Mouse (Mus musculus): Measurements from ENCODE around the gene Rnasek.

Rnasek gene

GRCm38 (mm10) chr11:70236717-70237116, 2.9 kb downstream of the Rnasek start:
- DNase-seq (ENCODE audit: low spot score in 2 of 2) = peak in 1 of 2 experiments; percentile 16

GRCm38 (mm10) chr11:70235254-70235900, 4.3 kb downstream of the Rnasek start:
- no peak for DNase-seq (ENCODE audit: low spot score in 2 of 2)

GRCm38 (mm10) chr11:70234497-70234896, 5.1 kb downstream of the Rnasek start:
- no peak for DNase-seq (ENCODE audit: low spot score in 2 of 2)

- peak in 1 of 2 experiments; percentile 14 for DNase-seq (ENCODE audit: low spot score in 2 of 2)
Observed at GRCm38 (mm10) chr11:70234037-70234436, 5.6 kb downstream of the Rnasek start.

GRCm38 (mm10) chr11:70233016-70233415, 6.6 kb downstream of the Rnasek start:
- DNase-seq (ENCODE audit: low spot score in 2 of 2) = no peak

- no peak for DNase-seq (ENCODE audit: low spot score in 2 of 2)
Observed at GRCm38 (mm10) chr11:70232546-70232945, 7.1 kb downstream of the Rnasek start.

GRCm38 (mm10) chr11:70230239-70230727, 9.4 kb downstream of the Rnasek start:
- DNase-seq (ENCODE audit: low spot score in 2 of 2) = peak; percentile 83 to 95

GRCm38 (mm10) chr11:70229260-70230010, 10.2 kb downstream of the Rnasek start, which contains the start of gene Bcl6b:
Bcl6b (minus strand) TSS chr11:70229798.
- peak in 1 of 2 experiments; percentile 73 for DNase-seq (ENCODE audit: low spot score in 2 of 2)

- DNase-seq (ENCODE audit: low spot score in 2 of 2) = peak; percentile 88 to 93
Observed at GRCm38 (mm10) chr11:70228828-70229227, 10.8 kb downstream of the Rnasek start.

- no peak for DNase-seq (ENCODE audit: low spot score in 2 of 2)
Observed at GRCm38 (mm10) chr11:70227661-70228245, 11.9 kb downstream of the Rnasek start.

GRCm38 (mm10) chr11:70227126-70227525, 12.5 kb downstream of the Rnasek start:
- DNase-seq (ENCODE audit: low spot score in 2 of 2) = no peak

GRCm38 (mm10) chr11:70226602-70226890, 13.1 kb downstream of the Rnasek start:
- DNase-seq (ENCODE audit: low spot score in 2 of 2) = peak in 1 of 2 experiments; percentile 13

- no peak for DNase-seq (ENCODE audit: low spot score in 2 of 2)
Observed at GRCm38 (mm10) chr11:70225798-70226601, 13.6 kb downstream of the Rnasek start.

GRCm38 (mm10) chr11:70223724-70224123, 15.9 kb downstream of the Rnasek start:
- no peak for DNase-seq (ENCODE audit: low spot score in 2 of 2)

- DNase-seq (ENCODE audit: low spot score in 2 of 2) = peak; percentile 32 to 71
Observed at GRCm38 (mm10) chr11:70221603-70222500, 17.8 kb downstream of the Rnasek start.

GRCm38 (mm10) chr11:70220731-70221602, 18.7 kb downstream of the Rnasek start, which contains the start of gene Slc16a13:
Slc16a13 (minus strand) TSS chr11:70221064.
- peak; percentile 90 to 92 for DNase-seq (ENCODE audit: low spot score in 2 of 2)

GRCm38 (mm10) chr11:70220323-70220722, 19.3 kb downstream of the Rnasek start:
- DNase-seq (ENCODE audit: low spot score in 2 of 2) = no peak

- no peak for DNase-seq (ENCODE audit: low spot score in 2 of 2)
Observed at GRCm38 (mm10) chr11:70219873-70220272, 19.8 kb downstream of the Rnasek start.

- DNase-seq (ENCODE audit: low spot score in 2 of 2) = peak in 1 of 2 experiments; percentile 15
Observed at GRCm38 (mm10) chr11:70218741-70219470, 20.7 kb downstream of the Rnasek start.

Data from spleen, postnatal 4 days (tissue).